Mouse (Mus musculus): ENCODE results near the gene Ncoa1.
A peak's percentile ranks its signal among the peaks of the same experiment; 100 is the strongest.
"Not testable (repeated sequence)": the region's sequence is repeated elsewhere in the genome, so short reads cannot be mapped to it uniquely, and the experiment has no call there.

Gene Ncoa1

DNA sequence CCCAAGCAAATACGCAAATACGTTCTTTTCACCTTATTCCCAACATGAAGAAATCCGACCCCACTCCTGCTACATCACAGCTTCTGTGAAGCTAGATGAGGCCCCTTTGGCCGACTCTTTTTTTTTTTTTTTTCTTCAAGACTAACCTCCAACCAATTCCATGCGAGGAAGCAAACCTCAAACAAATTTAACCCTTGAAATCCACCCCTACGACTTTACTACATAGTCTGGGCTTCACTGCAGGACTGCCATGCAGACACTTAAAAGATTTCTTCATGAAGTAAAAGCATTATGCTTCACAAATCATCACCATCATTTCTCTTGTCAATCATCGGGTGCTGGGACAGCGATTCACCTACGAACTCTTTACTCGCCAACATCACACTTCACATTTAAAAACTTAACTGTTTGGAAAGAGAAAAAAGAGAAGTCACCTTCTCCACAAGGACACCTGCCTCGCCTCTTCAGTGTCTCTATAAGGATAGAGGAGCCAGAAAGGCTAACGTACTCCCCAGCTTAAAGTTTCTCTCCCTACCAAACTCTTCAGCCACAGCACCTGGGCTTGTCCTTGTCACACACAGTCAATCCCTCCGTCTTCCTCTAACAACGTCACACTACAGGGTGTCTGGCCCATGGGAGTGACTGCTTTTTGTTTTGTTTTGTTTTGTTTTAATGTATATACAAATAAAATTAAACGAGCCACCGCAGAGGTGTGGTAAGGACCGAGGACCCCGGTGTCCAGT lies 1.6 kb downstream of the Ncoa1 start:
- DNase-seq: no peak

DNA sequence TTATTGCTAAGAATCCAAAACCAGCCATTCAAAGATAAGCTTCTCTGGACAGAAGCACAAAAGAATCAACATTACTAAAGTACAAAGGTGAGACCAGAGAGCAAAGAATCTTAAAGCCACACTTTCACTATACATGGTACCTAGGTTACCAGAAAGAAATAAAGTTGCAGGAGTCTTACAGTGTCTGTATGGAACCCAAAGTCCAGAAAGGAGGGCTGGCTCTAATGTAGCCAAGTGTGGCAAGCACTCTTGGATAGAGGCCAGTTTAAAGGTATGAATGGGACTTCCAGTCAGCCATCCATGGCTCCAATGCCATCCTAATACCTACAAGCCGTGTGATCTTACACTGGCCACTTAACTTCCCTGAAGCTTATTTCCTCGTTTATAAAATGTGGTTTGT lies 7.9 kb downstream of the Ncoa1 start:
- no peak for DNase-seq

DNA sequence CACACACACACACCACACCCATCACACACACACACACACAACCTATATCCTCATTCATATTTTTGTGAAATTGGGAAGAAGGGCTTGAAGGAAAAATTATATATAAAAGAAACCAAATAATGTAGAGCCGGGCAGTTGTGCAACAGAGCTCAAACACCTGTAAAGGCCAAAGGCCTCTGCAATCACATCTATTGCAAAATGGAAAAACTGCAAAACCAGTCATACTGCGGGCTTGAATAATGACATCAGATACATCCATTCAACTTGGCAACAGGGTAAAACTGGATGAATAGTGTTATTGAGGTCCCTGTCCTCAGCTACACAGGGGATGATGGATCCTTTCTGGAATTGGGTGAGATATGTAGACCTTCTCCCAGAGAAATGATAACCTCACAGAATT lies 13.3 kb downstream of the Ncoa1 start:
- no peak for DNase-seq

GRCm38 (mm10) chr12:4462420-4462819 lies 14.6 kb downstream of the Ncoa1 start:
- DNase-seq: no peak

- DNase-seq: no peak
These were observed 16.0 kb downstream of the Ncoa1 start for GRCm38 (mm10) chr12:4460990-4461389.

DNA sequence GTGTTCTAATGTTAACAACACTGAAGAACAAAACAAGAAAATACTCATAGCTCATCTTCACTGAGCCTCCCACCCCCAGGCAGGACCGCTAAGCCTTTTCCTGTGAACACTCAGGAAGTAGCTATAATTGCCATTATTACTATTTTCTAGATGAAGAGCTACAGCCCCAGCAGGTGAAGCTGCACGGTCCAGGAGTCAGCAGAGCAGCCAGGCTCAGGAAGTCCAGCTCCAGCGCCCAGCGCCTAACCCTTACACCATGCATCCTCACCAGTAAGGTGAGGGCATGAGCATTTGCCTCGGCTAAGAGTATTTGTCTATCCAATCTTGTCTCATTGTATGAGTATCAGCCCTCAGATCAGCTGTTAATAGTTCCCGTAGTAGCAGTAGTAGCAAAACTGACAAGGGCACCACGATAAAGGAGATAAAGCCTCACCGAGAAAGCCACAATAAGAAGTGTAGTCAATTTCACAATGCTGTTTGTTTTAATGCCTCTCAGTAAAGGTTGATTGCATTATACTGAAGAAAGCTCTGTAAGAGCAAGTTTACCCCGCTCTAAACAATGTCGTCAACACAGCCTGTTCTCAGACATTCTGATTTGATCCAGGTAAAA lies 21.9 kb downstream of the Ncoa1 start:
- DNase-seq: no peak

GRCm38 (mm10) chr12:4454248-4454647 lies 22.7 kb downstream of the Ncoa1 start:
- peak; percentile 3 for DNase-seq

DNA sequence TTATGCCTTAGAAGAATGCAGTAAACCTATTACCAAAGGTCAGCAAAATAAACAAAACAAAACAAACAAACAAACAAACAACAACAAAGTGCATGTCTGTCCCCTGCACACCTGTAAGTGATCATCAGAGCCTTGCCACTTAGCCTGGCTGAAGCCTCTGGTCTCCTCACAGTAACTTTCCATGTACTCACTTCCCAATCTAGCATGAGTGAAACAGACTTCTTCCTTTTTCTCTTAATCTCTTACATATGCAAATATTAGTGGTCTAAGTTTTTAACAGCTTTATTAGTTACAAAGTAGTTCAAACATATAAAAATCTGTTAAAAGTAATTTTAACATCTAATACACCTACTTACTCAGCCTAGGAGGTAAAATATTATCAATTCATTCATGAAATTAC lies 24.7 kb downstream of the Ncoa1 start:
- no peak for DNase-seq

DNA sequence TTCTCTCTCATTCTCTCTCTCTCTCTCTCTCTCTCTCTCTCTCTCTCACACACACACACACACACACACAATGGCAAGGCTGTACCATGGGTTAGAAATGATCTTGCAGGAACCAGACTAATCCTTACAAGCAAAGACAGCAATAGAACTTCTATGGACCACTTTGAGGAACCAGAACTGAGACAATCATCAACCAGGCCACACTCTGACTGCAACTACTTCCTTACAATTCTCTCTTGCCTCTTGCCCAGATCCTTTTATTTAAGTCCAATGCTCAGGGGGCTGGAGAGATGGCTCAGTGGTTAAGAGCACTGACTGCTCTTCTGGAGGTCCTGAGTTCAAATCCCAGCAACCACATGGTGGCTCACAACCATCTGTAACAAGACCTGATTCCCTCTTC lies 26.5 kb downstream of the Ncoa1 start:
- not testable (repeated sequence) for DNase-seq

DNA sequence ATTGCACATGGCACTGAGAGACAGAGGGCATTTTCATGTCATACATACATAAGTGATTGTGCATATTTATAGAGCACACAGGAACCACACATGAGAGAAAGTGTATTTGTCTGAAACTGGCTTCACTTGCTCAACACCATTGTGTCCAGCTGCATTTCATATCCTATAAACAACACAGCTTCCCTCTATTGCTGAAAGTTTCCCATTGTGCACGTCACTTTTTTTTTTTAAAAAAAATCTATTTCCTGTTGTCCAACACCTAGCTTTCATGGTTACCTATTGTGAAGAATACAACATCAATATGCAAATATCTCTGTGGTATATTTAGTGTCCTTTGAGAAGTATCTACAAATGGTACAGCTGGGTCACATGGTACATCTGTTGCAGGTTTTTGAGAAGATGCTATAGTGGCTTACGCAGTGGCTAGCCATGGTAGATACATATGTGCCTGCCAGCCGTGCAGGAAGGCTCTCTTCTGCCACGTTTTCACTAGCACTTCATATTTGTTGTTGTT lies 28.8 kb downstream of the Ncoa1 start:
- no peak for DNase-seq

- DNase-seq: no peak
These were observed 32.0 kb downstream of the Ncoa1 start for GRCm38 (mm10) chr12:4444946-4445345.

- DNase-seq: no peak
These were observed 35.5 kb downstream of the Ncoa1 start for GRCm38 (mm10) chr12:4441451-4441850.

- DNase-seq: no peak
These were observed 40.8 kb downstream of the Ncoa1 start for GRCm38 (mm10) chr12:4436198-4436597.

DNA sequence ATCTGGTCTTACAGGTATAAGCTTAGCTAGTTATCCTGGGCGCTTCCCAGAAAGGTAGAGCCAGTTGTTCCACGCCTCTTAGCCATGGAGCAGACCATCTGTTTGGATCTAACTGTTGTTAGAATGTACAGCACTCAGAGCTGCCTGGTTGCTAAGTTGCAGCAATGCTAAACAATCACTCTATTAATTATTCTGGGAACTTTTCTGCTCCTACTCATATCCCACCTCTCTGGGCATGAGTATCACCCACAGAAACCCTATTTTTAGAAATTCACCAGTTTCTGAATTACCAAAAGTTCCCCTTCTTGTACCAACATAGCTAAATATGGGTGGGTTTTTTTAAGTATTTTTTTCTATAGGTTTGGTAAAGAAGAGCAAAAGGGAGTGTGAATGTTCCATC lies 43.4 kb downstream of the Ncoa1 start:
- DNase-seq: no peak

DNA sequence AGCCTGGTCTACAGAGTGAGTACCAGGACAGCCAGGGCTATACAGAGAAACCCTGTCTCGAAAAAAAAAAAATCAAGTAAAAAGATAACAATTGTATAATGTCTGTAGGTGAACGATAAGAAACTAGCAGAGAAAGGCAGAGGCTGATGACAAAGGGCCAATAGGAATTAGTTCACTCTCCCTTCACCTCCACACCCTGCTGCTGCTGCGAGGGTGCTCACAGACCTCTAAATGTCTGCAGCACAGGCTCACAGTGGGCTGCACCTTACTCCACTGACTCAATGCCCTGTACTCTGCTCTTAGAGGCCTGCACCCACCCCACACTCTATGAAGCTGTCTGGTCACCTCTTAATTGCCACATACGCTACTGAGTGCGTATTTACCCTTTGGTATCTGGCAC lies 45.0 kb downstream of the Ncoa1 start:
- DNase-seq: no peak

DNA sequence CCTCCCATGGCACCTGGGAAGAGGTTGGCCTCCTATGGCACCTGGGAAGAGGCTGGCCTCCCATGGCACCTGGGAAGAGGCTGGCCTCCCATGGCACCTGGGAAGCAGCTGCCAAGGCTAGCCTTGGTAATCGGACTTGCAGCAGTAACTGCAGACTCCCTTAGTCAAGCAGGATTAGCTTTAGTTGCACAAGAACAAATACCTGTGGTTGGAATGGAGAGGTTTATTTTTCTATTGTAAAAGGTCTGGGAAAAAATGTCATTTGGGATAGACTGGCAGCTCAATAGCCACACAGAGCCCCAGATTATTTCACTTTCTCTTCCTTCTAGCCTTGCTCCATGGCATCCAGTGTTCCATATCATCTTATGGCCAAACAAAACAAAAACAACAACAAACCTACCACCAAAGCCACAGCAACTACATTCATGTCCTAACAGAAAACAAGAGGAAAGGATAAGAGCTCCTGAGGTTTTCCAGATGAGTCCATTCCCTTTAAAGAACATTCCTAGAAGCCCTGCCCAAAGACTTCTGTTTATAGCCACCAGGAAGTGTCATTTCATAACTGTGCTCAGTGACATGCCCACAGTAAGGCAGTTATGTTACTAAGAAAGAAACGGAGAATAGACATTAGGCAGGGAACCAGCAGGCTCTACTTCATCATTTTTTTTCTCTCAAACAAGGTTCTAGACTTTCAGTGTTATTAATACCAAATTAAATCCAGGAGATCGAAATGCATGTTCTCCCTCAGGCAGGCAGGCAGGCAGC lies 46.7 kb downstream of the Ncoa1 start:
- no peak for DNase-seq

DNA sequence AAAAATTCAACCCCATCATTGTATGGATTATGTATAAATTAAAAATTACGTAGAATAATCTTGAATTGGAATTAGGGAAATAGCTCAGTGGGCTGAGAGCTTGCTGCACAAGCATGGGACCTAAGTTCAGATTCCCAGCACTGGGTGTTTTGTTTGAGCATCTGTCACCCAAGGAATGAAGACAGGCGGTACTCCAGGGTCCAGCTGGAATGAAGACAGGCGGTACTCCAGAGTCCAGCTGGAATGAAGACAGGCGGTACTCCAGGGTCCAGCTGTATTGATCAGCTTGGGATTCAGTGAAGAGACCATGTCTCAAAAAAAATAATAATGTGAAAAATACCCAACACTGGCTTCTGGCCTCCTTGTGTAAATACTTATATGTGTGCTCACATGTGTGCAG lies 58.2 kb downstream of the Ncoa1 start:
- no peak for DNase-seq

- DNase-seq: no peak
These were observed 59.2 kb downstream of the Ncoa1 start for GRCm38 (mm10) chr12:4417626-4418263.

DNA sequence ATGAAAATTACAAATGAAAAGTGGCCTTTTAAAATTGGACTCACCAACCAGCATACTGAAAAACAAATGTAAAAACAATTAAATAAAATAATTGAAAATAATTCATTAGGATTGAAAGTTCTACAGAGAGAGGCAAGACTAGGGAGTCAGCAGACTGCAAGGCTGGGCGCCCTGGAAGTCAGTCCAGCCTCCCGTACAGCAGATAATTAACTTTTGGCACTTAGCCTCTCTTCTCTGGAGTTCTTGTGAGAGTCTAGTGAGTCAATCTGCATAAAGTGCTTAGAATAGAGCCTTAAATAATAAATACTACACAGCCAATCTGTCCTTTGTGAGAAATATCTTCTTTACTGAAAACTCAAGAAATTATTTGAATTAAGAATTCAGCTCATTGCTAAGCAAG lies 69.9 kb downstream of the Ncoa1 start:
- DNase-seq: no peak

DNA sequence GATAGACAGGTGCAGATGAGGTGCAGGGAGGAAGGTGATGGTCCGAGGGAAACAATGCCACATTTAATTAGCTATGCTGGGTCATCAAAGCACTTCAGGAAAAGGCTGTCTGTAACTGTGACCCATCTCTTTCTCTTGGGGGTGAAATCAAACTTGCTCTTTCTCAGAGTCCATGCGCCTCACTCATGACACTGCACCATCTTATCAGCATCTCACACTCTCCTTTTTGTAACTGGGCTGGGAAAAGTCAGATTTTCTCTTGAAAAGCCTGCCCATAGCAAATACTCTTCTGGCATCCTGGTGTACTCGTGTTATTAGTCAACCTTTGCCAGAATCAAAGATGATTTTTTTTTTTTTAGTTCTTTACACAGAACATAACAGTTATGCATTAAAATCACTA lies 70.8 kb downstream of the Ncoa1 start:
- no peak for DNase-seq

DNA sequence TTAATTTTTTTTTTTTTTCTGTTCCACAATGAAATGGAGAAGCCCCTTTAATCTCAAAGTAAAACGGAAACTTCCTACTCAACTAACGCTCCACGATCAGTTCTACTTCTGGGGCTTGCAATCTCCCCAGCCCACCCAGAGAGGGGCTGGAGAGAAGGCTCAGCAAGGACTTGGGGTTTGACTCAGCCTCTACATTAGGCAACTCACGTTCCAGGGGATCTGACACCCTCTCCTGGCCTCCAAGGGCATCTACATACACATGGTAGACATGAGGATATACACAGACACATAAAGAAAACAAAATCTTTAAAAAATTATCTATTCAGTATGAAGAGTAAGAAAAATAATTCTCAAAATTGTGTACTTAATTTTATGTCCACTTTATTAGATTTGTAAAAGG lies 73.8 kb downstream of the Ncoa1 start:
- no peak for DNase-seq

- DNase-seq: no peak
These were observed 80.8 kb downstream of the Ncoa1 start for GRCm38 (mm10) chr12:4396221-4396620.

DNA sequence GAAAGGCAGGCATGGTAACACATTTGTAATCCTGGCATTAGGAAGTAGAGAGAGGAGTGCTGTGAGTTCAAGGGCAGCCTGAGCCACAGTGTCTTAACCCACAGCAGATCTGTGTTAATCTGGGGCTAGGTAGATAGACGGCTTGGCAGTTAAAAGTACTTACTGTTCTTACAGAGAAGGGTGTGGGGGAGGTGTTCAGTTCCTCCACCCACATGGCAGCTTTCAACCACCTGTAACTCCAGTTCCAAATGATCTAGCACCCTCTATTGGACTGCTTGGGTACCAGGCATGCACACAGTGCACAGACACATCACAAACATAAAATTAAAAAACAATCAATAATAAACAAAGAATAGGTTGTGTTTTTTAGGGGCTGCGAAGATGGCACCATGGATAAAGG lies 84.4 kb downstream of the Ncoa1 start:
- no peak for DNase-seq
